Mouse (Mus musculus) left cerebral cortex, adult 2 months (tissue): Measurements from ENCODE around the gene Ythdf1. TPM values are rescaled to one million over a fixed set of nuclear protein-coding genes. Genes with fewer than 3 reads are reported as not detected.

Experiments used
- DNase-seq, 2 experiments: peaks; one replicate each; pipeline ENCODE4 v3.0.0; 2021 to 2022; ENCODE audit warnings: low spot score in 2 of 2, mixed read lengths in 1 of 2; ENCODE audit errors: extremely low spot score in 1 of 2
- H3K27ac ChIP-seq: fragments of 200-600 bp; 2 replicates; pipeline ENCODE4 v1.8.1; 2022
- H3K4me3 ChIP-seq: fragments of 200-600 bp; 2 replicates; pipeline ENCODE4 v1.8.1; 2022
- CTCF ChIP-seq: fragments of 200-600 bp; IDR thresholded peaks from 2 replicates; pipeline ENCODE4 v1.8.1; 2022; ENCODE audit warnings: antibody characterized with exemption, mild to moderate bottlenecking, moderate library complexity
- intact Hi-C: fragments of 180-260 bp; cut with DNase I; formaldehyde crosslinking; loops from one replicate; pipeline ENCODE4 v1.15.1; 2025
- total RNA-seq, 2 experiments: library from RNA; stranded (reverse); gene quantifications; 2 replicates each; pipeline ENCODE4 v1.2.3; 2021

Ythdf1 gene
- total RNA-seq, 2 experiments from 2014 or later = 50.5 to 60.8 TPM

DNA sequence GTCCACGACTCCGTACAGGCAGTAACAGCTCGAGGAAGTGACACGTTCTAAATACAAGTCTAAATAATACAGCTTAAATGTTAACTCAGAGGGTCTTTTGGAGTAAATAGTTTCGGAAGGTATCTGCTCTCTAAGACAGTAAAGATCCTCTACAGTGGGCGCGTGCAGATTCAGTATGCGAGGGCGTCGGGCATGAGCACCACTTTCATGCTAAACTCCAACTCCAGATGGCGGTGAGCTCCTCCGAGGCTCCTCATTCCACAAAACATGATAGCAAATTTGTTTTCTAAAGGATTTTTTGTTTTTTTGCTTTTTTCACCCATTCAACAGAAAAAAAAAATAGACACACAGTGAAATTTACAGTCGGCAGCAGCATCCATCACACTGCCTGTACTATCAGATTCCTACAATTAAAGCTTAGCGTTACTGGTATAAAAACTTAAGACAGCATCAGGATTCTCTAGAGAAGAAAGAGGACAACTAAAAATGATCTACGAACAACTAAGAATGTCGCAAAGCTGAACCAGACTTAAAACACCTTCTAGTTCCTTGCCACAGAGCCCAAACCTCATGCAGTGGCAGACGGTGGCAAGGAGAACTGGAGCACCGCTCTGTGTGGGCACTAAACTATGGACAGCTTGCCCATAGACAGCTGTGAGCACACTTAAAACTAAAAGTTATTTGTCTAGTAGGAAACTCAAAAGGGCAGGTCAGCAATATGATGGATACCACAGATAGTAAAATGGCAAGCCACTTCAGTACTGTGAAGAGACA, 16.1 kb downstream of the Ythdf1 start:
- intact Hi-C loops = loop anchor here (5.0 kb wide), 1 partner anchor 168 kb away; no protein-coding TSS in a partner anchor
- Histone ChIP-seq H3K27ac (peak overlapping the region; percentile 72), H3K4me3 (no peak overlapping the region)
- no peak for DNase-seq
- no peak for TF ChIP-seq CTCF

DNA sequence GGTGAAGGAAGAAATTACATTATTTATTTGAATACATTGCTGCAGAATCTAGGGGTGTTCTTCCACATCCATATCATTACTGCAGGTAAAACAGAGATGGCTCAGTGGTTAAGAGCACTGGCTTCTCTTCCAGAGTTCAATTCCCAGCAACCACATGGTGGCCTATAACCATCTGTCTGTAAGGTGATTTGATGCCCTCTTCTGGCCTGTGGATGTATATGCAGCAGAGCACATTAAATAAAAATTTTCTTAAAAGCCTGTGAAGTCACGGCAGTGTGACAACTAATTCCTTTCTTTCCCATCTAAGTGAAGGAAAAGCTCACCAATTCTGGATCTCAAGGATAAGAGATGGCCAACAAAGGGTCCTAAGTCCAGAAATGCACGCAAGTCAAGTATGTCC, 18.7 kb downstream of the Ythdf1 start:
- intact Hi-C loops = loop anchor here (5.0 kb wide), 1 partner anchor 170 kb away; no protein-coding TSS in a partner anchor
- peak; percentile 69 for TF ChIP-seq CTCF
- H3K27ac ChIP-seq = no peak overlapping the region
- H3K4me3 ChIP-seq = no peak overlapping the region
- DNase-seq = no peak

DNA sequence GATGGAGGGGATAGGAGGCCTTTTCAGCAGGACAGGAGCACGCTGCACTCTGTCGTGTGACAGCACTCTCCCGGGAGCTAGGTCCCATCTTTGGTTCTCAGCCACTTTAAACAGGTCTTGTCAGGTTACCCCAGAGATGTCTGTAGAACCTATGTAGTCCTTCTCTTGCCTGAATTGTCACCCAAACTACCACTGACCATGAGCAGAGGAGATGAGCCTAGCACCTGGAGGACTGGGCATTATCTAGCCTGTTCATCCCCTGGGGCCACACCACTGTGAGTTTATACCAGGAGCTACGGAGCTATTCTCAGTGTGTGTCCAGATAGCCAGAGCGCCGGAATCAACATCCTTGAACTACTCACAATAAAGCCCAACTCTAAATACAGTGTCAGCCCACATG, 22.9 kb downstream of the Ythdf1 start:
- intact Hi-C loops = loop anchor here (5.0 to 10.0 kb wide), 3 partner anchors 91 to 313 kb away; partner anchors contain the start of genes Mrgbp and Ogfr
- no peak for DNase-seq
- Histone ChIP-seq H3K4me3 (no peak overlapping the region), H3K27ac (peak overlapping the region; percentile 99)
- TF ChIP-seq CTCF = no peak

DNA sequence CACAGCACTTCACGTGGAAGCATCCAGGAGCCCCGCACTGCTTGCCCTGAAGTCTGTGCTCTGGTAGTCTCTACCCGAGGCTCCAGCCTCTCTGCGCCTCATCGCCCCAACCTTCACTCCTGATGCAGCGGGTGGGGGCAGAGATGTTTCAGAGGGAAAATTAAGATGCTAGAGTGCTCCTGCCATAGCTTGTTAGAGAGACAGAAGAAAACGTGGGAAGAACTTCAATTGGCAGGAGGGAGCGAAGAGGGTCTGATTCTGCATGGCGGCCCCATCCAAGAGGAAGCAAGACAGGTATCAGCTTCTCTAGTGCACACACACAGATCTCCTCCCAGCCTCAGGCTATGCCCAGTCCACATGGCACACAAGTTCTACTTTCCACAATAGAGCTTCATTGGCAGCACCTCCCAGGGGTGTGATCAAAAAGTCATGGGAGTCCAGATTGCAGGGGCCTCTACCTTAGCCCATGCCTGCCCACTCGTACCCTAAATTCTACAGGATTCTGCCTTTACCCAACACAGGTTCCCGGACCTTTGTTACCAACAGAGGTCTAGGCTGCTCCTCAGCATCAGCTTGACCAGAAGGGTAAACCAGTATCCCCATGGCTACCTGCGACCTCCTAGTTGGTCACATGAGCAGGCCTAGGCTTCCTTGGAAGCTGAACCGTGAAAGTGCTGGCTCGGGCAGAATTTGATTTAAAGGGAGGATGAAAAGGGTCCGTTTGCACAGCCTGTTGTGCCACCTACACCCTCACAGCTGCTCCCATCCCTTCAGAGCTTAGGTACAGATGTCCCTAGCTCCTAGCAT, 23.7 kb downstream of the Ythdf1 start:
- Histone ChIP-seq H3K27ac (peak overlapping the region; percentile 99), H3K4me3 (no peak overlapping the region)
- no peak for TF ChIP-seq CTCF
- peak in 1 of 2 experiments; percentile 47 for DNase-seq
- intact Hi-C loops = loop anchor here (5.0 to 10.0 kb wide), 3 partner anchors 90 to 312 kb away; partner anchors contain the start of genes Mrgbp and Ogfr

DNA sequence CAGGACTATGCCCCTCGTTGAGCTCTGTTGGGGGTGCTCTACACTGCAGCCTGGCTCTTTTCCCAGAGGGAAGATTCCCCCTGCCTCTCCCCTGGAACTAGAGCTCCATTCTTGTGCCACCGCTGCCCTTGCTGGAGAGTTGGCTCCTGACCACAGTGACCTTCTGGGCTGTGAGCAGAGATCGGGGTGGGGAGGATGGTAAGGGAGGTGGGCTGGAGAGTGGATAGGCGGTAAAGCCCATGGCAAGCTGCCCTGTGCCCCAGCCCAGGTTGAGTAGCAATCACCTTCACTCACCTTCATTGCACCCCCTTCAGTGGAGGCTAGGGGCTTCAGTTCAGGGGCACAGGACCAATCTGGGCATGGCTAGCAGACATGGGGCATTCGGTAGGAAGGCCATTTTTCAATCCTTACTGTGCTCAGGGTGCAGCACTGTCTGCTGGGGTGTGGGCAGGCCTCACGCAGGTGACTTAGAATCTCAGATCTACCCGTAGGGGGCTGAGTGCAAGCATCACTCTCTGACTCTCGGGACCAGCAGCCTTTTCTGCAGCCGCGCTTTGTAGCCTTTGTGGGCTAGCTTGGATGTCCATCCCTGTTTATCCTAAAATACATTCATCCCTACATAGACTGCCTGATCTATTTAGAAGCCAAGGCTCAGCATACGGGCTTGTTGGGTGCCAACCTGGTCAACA, 24.8 kb downstream of the Ythdf1 start:
- Histone ChIP-seq H3K27ac (peak overlapping the region; percentile 99), H3K4me3 (peak overlapping the region; percentile 68; the same call in 1 of the 2 replicates)
- peak in 1 of 2 experiments; percentile 46 for DNase-seq
- intact Hi-C loops = loop anchor here (5.0 to 10.0 kb wide), 3 partner anchors 89 to 311 kb away; partner anchors contain the start of genes Mrgbp and Ogfr
- no peak; the same call in 1 of the 2 replicates for TF ChIP-seq CTCF

DNA sequence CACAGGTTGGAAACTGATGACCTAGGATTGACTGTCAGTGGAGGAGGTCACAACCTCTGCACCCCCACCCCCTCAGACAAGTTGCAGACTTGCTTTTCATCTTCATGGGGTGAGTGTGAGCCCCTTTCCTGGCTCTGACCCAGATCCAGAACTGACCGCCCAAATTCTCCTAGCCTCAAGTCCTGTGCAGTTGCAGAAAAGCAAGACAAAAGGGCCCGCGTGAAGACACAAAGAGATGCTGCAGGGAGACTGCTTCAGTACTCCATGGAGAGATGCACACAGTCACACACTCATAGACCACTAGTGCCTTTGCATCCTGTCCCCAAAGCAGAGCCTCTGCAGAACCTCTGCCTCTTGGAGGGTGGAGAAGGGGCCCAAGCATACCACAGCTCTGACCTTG, 25.4 kb downstream of the Ythdf1 start:
- no peak for TF ChIP-seq CTCF
- no peak for DNase-seq
- Histone ChIP-seq H3K4me3 (peak overlapping the region; percentile 68), H3K27ac (peak overlapping the region; percentile 99)
- intact Hi-C loops = loop anchor here (5.0 to 10.0 kb wide), 3 partner anchors 88 to 311 kb away; partner anchors contain the start of genes Mrgbp and Ogfr

DNA sequence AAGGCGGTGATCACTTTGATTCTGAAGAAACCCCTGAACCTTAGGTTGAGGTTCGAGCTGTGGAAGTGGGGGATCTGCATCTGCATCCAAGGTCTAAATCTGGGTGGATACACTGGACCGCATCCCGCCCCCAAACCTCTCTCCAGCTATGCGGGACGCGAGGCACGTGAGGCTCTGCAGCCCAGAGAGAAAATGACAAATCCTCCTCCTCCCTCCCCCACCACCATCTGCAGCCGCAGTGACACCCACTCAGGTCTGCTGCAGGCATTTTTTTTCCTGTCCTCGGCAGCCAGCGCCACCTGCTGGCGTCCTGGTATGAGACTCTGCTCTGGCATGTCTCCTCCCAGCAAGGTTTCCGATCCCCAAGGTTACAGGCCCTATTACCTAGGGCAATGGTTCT, 26.0 kb downstream of the Ythdf1 start:
- TF ChIP-seq CTCF = peak; percentile 88
- peak overlapping the region; percentile 99 for H3K27ac ChIP-seq
- intact Hi-C loops = loop anchor here (1.0 to 10.0 kb wide), 4 partner anchors 69 to 310 kb away; partner anchors contain the start of genes Mrgbp and Ogfr
- peak overlapping the region; percentile 68 for H3K4me3 ChIP-seq
- peak; percentile 91 to 92 for DNase-seq

DNA sequence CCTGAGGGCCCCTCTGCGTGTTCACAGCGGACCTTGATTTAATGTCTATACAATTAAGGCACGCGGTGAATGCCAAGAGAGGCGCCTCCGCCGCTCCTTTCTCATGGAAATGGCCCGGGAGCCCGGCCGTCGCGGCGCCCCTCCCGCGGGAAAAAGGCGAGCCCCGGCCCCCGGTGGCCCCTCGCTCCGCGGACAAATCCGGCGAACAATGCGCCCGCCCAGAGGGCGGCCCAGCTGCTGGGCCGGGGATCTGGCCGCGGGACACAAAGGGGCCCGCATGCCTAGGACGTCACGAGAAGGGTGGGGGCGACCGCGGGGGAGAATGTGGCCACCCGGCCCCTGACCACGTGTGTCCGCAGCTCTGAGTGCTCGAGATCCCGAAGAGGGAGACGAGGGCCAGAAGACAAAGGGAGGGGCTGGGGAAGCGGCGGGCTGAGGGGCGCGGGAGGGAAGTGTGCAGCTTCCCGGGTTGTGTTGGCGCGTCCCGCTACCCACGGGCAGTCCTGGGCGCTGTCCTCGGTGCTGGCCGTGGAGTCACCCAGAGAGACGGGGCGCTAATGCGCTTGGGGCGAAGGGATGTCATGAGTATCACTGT, 26.6 kb downstream of the Ythdf1 start:
- Histone ChIP-seq H3K27ac (peak overlapping the region; percentile 99), H3K4me3 (peak overlapping the region; percentile 68)
- no peak for TF ChIP-seq CTCF
- peak; percentile 54 to 59 for DNase-seq
- intact Hi-C loops = loop anchor here (1.0 to 10.0 kb wide), 2 partner anchors 69 to 309 kb away; partner anchors contain the start of genes Mrgbp and Ogfr

DNA sequence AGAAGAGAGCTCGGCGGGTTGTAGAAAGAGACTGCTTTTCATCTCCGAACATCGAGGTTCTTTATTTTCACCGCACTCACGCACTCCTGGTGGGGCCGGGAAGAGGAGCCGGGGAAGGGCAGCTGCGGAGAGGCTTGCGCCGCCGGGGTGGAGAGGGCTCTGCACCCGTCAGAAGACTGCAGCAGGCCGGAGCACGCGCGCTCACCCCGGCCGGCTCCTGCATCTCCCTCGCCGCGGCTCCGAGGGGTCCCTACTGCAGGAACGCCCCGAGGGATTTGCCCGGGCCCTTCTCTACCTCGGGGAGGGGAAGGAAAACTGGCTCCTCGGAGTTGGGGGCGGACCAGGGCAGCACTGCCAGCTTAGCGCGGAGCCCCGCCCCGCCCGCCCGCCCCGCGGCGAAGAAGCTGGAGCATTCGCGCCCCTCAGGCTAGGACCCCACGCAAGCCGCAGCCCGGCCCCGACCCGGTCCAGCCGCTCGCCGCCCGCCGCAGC, 27.2 kb downstream of the Ythdf1 start:
- peak overlapping the region; percentile 68 for H3K4me3 ChIP-seq
- peak overlapping the region; percentile 99 for H3K27ac ChIP-seq
- intact Hi-C loops = loop anchor here (1.0 to 10.0 kb wide), 2 partner anchors 68 to 309 kb away; partner anchors contain the start of genes Mrgbp and Ogfr
- peak; percentile 57 to 68 for DNase-seq
- no peak for TF ChIP-seq CTCF

DNA sequence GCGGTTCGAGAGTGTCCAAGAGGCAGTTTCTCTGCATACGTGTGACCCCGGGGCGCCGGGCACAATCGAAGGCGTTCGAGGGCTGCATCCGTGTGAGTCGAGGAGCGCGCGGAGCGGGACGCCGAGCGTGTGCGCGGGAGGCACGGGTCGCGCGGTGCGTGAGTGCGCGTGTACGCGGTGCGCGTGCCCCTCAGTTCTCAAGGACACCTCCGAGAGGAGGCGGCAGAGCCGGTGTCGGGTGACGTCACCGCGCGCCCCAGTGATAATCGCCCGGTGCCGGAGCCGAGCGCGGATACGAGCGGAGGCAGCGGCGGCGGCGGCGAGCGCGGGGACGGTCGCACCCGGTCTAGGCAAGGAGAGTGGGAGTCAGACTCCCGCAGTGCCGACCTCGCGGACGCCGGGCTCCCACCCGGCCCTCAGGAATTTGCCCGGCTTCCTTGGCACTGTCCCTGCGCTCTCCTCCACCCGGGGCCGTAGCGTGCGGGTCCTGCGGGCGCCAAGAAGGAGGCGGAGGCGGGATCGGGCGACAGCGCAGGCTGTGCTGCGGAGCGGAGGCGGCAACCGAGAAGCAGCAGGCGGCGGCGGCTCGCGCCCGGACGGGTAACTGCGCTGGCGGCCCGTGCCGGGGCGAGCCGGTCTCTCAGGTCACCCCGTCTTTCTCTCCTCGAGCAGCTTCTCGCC, 27.8 kb downstream of the Ythdf1 start:
- DNase-seq = peak; percentile 93 to 94
- Histone ChIP-seq H3K4me3 (peak overlapping the region; percentile 68), H3K27ac (peak overlapping the region; percentile 99)
- intact Hi-C loops = loop anchor here (10.0 kb wide), 1 partner anchor 308 kb away; the partner anchor contains the start of genes Mrgbp and Ogfr
- TF ChIP-seq CTCF = no peak
